Mouse (Mus musculus): ENCODE measurements at regions not wholly inside any gene's neighbourhood (a gene's known extent, or its start where the extent isn't known, plus 50 kb on each side); places are given as distances from the start of the nearest gene placed in this dataset.

DNA sequence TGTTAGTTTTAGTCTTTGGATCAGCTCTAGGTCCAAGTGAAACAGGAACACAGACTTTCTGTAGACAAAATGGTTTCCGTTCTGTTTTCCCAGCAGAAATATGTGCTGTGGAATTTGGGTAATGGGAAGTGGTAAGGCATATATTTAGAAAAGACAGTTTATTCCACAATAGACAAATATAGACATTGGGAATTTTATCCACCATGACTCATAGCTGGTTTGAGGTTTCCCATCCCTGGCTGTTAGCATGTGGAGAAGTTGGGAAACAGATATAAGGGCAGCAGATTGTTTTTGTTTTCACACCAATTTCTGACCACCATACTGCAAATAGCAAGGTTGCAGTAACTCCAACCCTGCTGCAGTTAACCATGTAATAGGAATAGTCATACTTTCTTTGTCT is 385.0 kb upstream of the Adam34 start:
- no peak for DNase-seq

DNA sequence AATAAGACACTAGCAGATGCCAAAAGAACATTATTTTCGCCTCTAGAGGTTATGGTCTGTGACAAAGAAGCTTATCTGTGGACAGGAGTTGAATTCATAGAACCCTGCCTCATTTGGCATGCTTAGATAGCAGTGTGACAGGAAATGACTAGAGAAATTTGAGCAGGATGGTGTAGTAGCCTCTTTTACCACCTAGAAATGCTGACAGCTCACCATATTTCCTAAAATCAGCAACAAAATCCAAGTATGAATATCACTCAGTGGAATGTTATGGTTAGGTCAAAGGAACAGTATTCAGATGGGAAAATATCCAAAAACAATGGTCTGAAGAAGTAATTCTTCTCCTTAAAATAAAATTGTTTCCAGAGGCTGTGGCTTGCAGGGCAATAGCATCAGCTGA is 383.6 kb upstream of the Adam34 start:
- DNase-seq: no peak

DNA sequence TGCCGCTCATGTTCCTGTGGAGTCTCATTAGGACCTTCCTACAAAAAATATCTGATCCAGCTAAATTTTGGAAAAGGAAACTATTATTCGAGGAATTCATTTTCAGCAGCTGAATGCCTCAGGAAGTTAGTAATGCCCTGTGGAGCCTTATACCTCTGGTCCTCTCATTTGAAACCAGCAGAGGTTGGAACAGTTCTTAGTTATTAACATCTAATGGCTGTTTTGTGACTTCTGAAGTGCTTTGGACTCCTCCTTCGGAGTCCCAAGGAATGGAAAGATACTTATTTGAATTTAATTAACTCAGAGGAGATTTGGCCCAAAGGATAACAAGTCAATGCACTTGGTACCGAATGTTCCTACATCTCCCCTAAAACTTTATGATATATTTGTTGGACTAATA is 372.2 kb upstream of the Adam34 start:
- DNase-seq: no peak

DNA sequence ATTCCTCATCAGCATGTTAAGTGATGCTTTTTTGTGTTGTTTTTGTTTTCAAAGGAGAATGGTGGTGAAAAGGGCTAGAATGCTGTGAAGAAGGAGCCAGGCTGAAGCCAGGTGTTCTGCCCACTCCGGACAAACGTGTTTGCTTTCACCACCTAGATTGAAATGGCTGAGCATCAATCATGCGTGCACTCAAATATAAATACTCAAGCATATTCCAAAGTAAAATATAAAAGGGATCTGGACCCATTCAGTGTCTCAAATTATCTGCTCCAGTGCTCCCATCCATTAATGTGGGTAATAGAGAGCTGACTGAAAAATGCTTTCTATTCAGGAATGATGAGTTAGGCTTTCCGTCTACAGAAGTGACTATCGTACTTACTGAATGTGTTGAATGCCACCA is 349.0 kb upstream of the Adam34 start:
- no peak for DNase-seq

DNA sequence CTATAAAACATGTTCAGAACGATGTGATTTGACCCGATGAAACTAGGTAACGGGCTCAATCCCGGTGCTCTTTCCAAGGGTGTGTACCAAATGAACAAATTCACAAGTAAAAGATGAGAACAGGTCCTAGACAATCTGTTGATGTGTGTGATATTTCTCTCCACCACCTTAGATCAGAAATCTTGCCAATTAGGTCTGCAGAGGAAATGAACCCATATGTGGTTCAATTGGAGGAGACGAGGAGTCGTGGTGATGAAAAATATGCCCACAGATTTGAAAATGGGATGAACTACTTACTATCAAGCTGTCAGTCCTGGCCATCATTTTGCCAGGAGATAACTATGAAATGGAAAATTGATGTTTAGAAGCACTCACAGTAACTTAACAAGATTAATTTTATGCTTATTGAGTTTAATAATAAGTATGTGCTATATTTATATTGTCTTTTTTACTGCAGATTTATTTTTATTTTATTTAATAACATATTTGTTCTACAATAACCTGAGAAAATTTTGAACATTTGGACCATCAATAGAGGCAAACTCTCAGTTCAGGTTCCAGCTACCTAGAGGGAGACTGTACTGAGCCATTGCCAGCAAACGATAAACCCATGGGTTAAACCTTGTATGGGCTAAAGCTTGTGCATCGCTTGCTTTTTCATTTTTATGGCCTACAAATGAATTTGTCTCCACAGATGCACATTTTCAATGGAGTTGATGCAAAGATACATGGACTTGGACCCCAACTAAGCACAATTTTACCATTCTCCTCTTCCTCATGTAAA is 332.9 kb upstream of the Adam34 start:
- DNase-seq: no peak

DNA sequence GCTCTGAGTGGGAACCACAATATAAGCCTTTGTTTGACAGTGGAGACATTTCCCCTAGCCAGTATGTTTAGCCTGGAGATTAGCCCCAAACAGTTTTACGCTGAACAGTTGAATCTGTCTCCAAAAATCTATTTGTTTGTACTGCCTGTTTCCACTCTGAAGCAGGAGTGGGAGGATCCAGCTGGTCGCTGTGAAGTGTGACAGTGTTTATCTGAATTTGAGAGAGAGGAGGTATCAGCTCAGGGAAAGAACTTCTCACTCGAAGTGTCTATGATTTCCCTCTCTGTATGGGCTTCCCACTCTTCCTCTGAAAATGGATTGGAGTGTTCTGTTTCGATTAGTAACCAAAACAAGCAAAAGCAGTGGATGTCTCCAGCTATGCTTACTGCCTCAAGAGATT is 324.4 kb upstream of the Adam34 start:
- DNase-seq: no peak

DNA sequence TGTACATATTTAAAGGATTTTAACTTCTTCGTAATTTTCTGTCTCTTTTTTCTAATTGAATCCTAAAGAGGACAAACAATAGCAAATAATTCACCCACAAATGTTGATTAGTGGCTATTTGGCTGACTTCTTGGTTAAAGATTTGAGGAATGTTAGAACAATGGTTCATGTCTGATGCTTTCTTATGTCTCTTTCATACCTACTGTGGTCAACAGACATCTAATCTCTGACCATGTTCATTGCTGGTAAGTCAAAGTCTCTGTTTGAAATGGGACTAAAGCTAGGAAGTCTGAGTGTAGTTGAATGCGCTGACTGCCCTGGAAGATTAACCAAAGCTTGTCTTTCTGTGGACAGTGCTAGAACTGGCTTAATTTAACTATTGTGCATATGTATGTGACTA is 321.5 kb upstream of the Adam34 start:
- DNase-seq: no peak

DNA sequence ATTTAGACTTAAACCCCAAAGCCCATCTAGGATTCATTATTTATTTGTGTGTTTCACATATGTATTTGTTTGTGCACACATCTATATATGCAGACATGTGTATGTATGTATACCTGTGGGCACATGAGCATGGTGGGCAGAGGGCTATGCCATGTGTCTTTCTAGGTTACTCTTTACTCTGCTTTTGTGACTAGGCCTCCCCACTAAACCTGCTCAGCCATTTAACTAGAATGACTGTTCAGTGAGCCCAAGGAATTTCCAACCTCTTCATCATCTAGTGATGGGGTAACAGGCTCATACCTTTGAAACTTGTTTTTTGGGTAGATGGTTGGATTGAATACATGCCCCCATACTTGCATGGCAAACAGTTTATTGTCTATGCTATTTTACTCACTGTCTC is 321.1 kb upstream of the Adam34 start:
- peak; percentile 1 to 12 for DNase-seq

DNA sequence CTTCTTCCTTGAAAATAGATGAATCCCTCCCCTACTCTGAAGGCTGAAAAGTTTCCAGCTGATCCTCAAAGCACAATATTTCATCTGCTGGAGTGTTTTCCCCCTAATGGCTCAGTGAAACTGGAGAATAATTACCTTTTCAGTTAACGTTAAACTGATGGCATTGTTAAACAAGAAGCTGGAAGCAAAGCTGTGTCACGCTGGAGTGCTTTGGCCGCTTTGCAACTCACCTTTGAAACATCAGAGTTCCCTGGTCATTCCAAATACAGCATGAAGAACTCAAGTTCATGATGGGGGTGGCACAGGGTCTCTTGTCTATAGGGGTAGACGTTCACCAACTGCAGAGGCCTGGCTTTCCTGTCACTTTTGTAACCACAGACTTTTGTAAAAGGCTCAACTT is 317.9 kb upstream of the Adam34 start:
- DNase-seq: peak; percentile 67 to 74

DNA sequence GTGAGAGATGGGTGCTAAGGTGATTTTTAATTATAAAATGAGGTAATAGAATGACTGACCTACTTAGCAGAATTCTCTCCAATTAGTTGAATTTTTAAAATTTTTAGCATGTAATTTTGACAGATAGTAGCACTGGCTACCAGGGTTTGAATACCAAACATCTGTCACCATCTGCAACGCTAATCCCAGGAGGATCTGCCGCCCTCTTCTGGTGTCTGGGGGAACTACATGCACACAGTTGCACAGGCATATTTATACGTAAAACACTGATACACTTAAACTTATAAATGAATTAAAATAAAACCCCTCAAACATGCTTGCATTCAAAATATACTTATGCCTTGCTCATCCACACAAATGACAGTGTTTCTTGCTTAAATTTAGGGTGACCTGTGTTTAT is 316.1 kb upstream of the Adam34 start:
- DNase-seq: peak; percentile 26 to 82

DNA sequence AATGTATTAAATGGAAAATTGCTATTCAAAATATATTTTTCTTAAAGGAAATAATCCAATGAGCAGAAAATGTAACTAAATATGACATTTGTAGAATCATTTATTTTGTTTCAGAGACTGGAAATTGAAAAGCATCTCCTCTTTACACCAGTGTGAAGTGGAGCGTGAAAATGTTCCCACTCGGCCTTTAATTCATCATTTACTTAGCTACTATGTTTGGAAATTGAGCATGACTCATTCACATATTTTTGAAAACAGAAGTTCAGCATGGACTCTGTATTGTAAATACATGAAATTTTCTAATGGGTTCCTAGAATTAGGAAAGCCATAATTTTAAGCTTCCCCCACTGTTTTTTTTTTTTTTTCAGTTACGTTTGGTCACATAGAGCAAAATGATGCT is 314.2 kb upstream of the Adam34 start:
- DNase-seq: no peak

All from kidney, postnatal 36 days (tissue).